Mouse (Mus musculus) embryonic facial prominence, embryonic 11.5 days (tissue): Measurements from ENCODE around the gene Eif1ad. TPM values are rescaled to one million over a fixed set of nuclear protein-coding genes. Genes with fewer than 3 reads are reported as not detected.
A peak's percentile ranks its signal among the peaks of the same experiment; 100 is the strongest.
"Not testable (repeated sequence)": the region's sequence is repeated elsewhere in the genome, so short reads cannot be mapped to it uniquely, and the experiment has no call there.

Experiments used
- ATAC-seq: fragments of 200-750 bp; cut with Nextera tagmentation; replicated peaks from 2 replicates; pipeline ENCODE4 v1.8.0; 2017; ENCODE audit warnings: low read depth; ENCODE audit not compliant: insufficient number of reproducible peaks, low FRiP score, low TSS enrichment
- DNase-seq: peaks from one replicate; pipeline ENCODE4 v3.0.0-alpha.2; 2015; ENCODE audit warnings: low spot score
- H3K27ac ChIP-seq: fragments of 300-500 bp; sonication (generic); replicated peaks from 2 replicates; pipeline ENCODE4 v1.5.1; 2014; ENCODE audit warnings: mild to moderate bottlenecking, low read depth, low read length, control low read depth
- H3K27me3 ChIP-seq: fragments of 300-500 bp; sonication (generic); 2 replicates; pipeline ENCODE4 v1.6.1; 2014; ENCODE audit warnings: mild to moderate bottlenecking, low read length, moderate library complexity, mixed read lengths; ENCODE audit not compliant: control insufficient read depth, insufficient read depth
- H3K36me3 ChIP-seq: fragments of 300-500 bp; sonication (generic); replicated peaks from 2 replicates; pipeline ENCODE4 v1.6.1; 2014; ENCODE audit warnings: low read depth, mild to moderate bottlenecking, low read length, moderate library complexity, mixed read lengths; ENCODE audit not compliant: control insufficient read depth, insufficient read depth
- H3K4me1 ChIP-seq: fragments of 300-500 bp; sonication (generic); 2 replicates; pipeline ENCODE4 v1.6.1; 2014; ENCODE audit warnings: low read length, mixed read lengths; ENCODE audit not compliant: control insufficient read depth, insufficient read depth
- H3K4me2 ChIP-seq: fragments of 300-500 bp; sonication (generic); 2 replicates; pipeline ENCODE4 v1.6.1; 2014; ENCODE audit warnings: low read depth, mild to moderate bottlenecking, control low read depth, low read length, moderate library complexity
- H3K4me3 ChIP-seq: fragments of 300-500 bp; sonication (generic); 2 replicates; pipeline ENCODE4 v1.5.1; 2014; ENCODE audit warnings: low read depth, low read length, control low read depth
- H3K9ac ChIP-seq: fragments of 300-500 bp; sonication (generic); replicated peaks from 2 replicates; pipeline ENCODE4 v1.6.1; 2014; ENCODE audit warnings: mild to moderate bottlenecking, control low read depth, low read length
- H3K9me3 ChIP-seq: fragments of 300-500 bp; sonication (generic); replicated peaks from 2 replicates; pipeline ENCODE4 v1.6.1; 2016; ENCODE audit warnings: mild to moderate bottlenecking, low read length, inconsistent platforms, mixed read lengths; ENCODE audit not compliant: control insufficient read depth
- WGBS: fragments of 180-500 bp; shearing (Covaris S2); extraction: QIAGEN DNeasy Blood & Tissue Kit; methylation state at CpG from one replicate; pipeline ENCODE4 v1.1.7; 2014; 5-methylcytosine and 5-hydroxymethylcytosine counted together
- polyA plus RNA-seq: library from polyadenylated mRNA; unstranded; fragments of >200 nt; fragmentation: Nextera tagmentation; extraction: Ambion mirVana; gene quantifications from 2 replicates; pipeline ENCODE4 v1.2.1, GENCODE M21; 2014

Eif1ad gene
- polyA plus RNA-seq, 1 experiment from 2014 or later, result 58.2 TPM

GRCm38 (mm10) chr19:5345297-5346131 lies 21.0 kb upstream of the Eif1ad start:
- WGBS, result 58% methylated on average over 6 of the region's 6 CpGs
- no peaks in the 10 kb centered on the region for H3K4me1 ChIP-seq
- H3K27ac ChIP-seq, result no peak overlapping the region
- no peaks in the 10 kb centered on the region for H3K9me3 ChIP-seq
- no peak for ATAC-seq
- no peak overlapping the region for H3K9ac ChIP-seq
- H3K4me2 ChIP-seq, result no peak overlapping the region
- no peak overlapping the region for H3K4me3 ChIP-seq
- H3K36me3 ChIP-seq, result no peaks in the 10 kb centered on the region
- no peaks in the 10 kb centered on the region for H3K27me3 ChIP-seq
- DNase-seq, result no peak

GRCm38 (mm10) chr19:5348064-5348463 lies 18.5 kb upstream of the Eif1ad start:
- no peaks in the 10 kb centered on the region for H3K27me3 ChIP-seq
- H3K4me1 ChIP-seq, result no peaks in the 10 kb centered on the region
- no peak overlapping the region for H3K4me2 ChIP-seq
- no peaks in the 10 kb centered on the region for H3K9me3 ChIP-seq
- WGBS, result 80% methylated on average over 6 of the region's 6 CpGs
- no peak overlapping the region for H3K4me3 ChIP-seq
- H3K27ac ChIP-seq, result no peak overlapping the region
- no peaks in the 10 kb centered on the region for H3K36me3 ChIP-seq
- no peak overlapping the region for H3K9ac ChIP-seq
- ATAC-seq, result no peak
- no peak for DNase-seq

GRCm38 (mm10) chr19:5348526-5349501 lies 17.7 kb upstream of the Eif1ad start:
- no peaks in the 10 kb centered on the region for H3K27me3 ChIP-seq
- H3K9ac ChIP-seq, result peak overlapping the region; percentile 50
- peak overlapping the region; percentile 26 for H3K4me3 ChIP-seq
- H3K4me2 ChIP-seq, result peak overlapping the region; percentile 67
- H3K9me3 ChIP-seq, result no peaks in the 10 kb centered on the region
- H3K36me3 ChIP-seq, result no peaks in the 10 kb centered on the region
- ATAC-seq, result no peak
- H3K27ac ChIP-seq, result no peak overlapping the region
- DNase-seq, result peak; percentile 60
- WGBS, result 8% methylated on average over 34 of the region's 34 CpGs
- H3K4me1 ChIP-seq, result no peaks in the 10 kb centered on the region

DNA sequence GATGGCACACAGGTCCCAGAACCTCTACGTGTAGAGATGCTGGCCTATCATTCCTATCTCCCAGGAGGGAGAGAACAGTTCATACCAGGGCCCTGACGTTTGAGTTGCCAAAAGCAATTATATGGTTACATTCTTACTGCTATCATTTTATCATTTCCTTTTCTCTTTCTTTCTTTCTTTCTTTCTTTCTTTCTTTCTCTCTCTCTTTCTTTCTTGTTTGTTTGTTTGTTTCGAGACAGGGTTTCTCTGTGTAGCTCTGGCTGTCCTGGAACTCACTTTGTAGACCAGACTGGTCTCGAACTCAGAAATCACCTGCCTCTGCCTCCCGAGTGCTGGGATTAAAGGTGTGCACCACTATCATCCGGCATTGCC lies 17.1 kb upstream of the Eif1ad start, which contains the start of gene Cst6:
Gene Cst6, minus strand, starts transcription at position 73 of the 372 bp plus-strand sequence.
- Histone ChIP-seq H3K4me2 (peak within 1 kb of the TSS; percentile 67), H3K4me3 (peak within 1 kb of the TSS; percentile 26), H3K9ac (peak within 1 kb of the TSS; percentile 50)
- not testable (repeated sequence) for DNase-seq, ATAC-seq, H3K4me1 ChIP-seq, H3K27me3 ChIP-seq, H3K36me3 ChIP-seq, H3K27ac ChIP-seq, H3K9me3 ChIP-seq
- 59% methylated on average over 6 of the region's 6 CpGs for WGBS

- H3K9me3 ChIP-seq, result no peaks in the 10 kb centered on the region
- ATAC-seq, result no peak
These were observed 12.9 kb upstream of the Eif1ad start for GRCm38 (mm10) chr19:5353609-5354008.

DNA sequence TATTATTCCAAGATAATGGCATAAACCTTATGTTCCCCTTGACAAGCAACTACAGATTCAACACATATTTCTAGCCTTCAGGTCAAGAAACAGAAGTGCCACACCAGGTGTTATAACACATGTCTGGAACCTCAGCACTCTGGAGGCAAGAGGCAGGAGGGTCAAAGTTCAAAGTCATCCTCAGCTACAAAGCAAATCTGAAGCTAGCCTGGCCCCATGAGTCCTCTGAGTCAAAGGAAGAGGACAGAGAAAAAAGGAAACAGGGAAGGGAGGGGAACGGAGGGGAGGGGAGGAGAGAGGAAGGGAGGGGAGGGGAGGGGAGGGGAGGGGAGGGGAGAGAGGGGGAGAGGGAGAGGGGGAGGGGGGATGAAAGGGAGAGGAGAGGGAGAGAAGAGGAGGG lies 10.5 kb upstream of the Eif1ad start:
- ATAC-seq, result no peak
- no peaks in the 10 kb centered on the region for H3K4me1 ChIP-seq
- no peak overlapping the region for H3K9ac ChIP-seq
- H3K4me3 ChIP-seq, result no peak overlapping the region
- WGBS, result no CpG with 5 or more reads among the region's 1 CpGs
- H3K4me2 ChIP-seq, result no peak overlapping the region
- DNase-seq, result no peak
- no peaks in the 10 kb centered on the region for H3K27me3 ChIP-seq
- H3K9me3 ChIP-seq, result no peaks in the 10 kb centered on the region
- H3K27ac ChIP-seq, result no peak overlapping the region
- H3K36me3 ChIP-seq, result no peaks in the 10 kb centered on the region

More at GRCm38 (mm10) chr19:5353609-5354008, 12.9 kb upstream of the Eif1ad start:
- no peak overlapping the region for H3K27ac ChIP-seq
- no peak overlapping the region for H3K9ac ChIP-seq
- H3K4me1 ChIP-seq, result no peaks in the 10 kb centered on the region
- 75% methylated on average over 2 of the region's 2 CpGs for WGBS
- no peak overlapping the region for H3K4me3 ChIP-seq
- no peak overlapping the region for H3K4me2 ChIP-seq
- H3K36me3 ChIP-seq, result no peaks in the 10 kb centered on the region
- DNase-seq, result no peak
- H3K27me3 ChIP-seq, result no peaks in the 10 kb centered on the region

GRCm38 (mm10) chr19:5362186-5362585 lies 4.4 kb upstream of the Eif1ad start:
- Histone ChIP-seq H3K4me2 (no peak overlapping the region), H3K4me3 (no peak overlapping the region), H3K9ac (no peak overlapping the region), H3K9me3 (no peaks in the 10 kb centered on the region), H3K36me3 (peaks cover 3% of the 10 kb centered on the region), H3K27me3 (no peaks in the 10 kb centered on the region), H3K27ac (no peak overlapping the region), H3K4me1 (no peaks in the 10 kb centered on the region)
- WGBS, result 88% methylated on average over 2 of the region's 2 CpGs
- ATAC-seq (no peak), DNase-seq (no peak)
